Mouse (Mus musculus) cerebellum, adult 2 months (tissue): ENCODE data around the gene Vwa8.

Source experiments
- CTCF ChIP-seq: fragments of 200-500 bp; IDR thresholded peaks from 2 replicates; pipeline ENCODE4 v1.5.1; 2011; ENCODE audit warnings: low read depth, mild to moderate bottlenecking, control low read depth, low read length, moderate library complexity, borderline replicate concordance; ENCODE audit not compliant: insufficient read depth
- POLR2A ChIP-seq: fragments of 200-500 bp; IDR thresholded peaks from 2 replicates; pipeline ENCODE4 v1.6.1; 2011; ENCODE audit warnings: low read length, control low read depth, borderline replicate concordance; ENCODE audit not compliant: insufficient read depth

- TF ChIP-seq POLR2A (no peak), CTCF (no peak)
These were observed 76.1 kb downstream of the Vwa8 start for GRCm38 (mm10) chr14:78924755-78925537.
